Mouse (Mus musculus) inflammation-experienced regulatory T-cells, adult 16 weeks (primary cell): Measurements from ENCODE around the gene Col25a1. TPM values are rescaled to one million over a fixed set of nuclear protein-coding genes. Genes with fewer than 3 reads are reported as not detected.

Experiments used
- polyA plus RNA-seq: library from polyadenylated mRNA; unstranded; fragments of 100-300 nt; shearing (Covaris generic); gene quantifications from one replicate; pipeline ENCODE4 v1.2.1, GENCODE M21; 2017

Col25a1 gene
- polyA plus RNA-seq = 0.07 TPM

GRCm38 (mm10) chr3:130131201-130131600, at the start of gene Col25a1:
Gene Col25a1 (plus strand): TSS chr3:130131501.

GRCm38 (mm10) chr3:130617439-130617898, 486.2 kb downstream of the Col25a1 start, which contains the start of gene Etnppl:
Gene Etnppl (plus strand): TSS chr3:130617448.

Other genes with a start within 250 kb of the Col25a1 start
- gene Casp6, start 230.1 kb upstream of the Col25a1 start, polyA plus RNA-seq = 71.4 TPM
- 42.0 TPM for gene Mcub, start 161.3 kb upstream of the Col25a1 start, polyA plus RNA-seq
- 27.7 TPM for gene Sec24b, start 69.9 kb upstream of the Col25a1 start, polyA plus RNA-seq